Mouse (Mus musculus): ENCODE data around the gene Tmem243. TPM values are rescaled to one million over a fixed set of nuclear protein-coding genes. Genes with fewer than 3 reads are reported as not detected.

The Tmem243 gene
- total RNA-seq, 2 experiments from 2014 or later: 9.9 to 11.7 TPM

DNA sequence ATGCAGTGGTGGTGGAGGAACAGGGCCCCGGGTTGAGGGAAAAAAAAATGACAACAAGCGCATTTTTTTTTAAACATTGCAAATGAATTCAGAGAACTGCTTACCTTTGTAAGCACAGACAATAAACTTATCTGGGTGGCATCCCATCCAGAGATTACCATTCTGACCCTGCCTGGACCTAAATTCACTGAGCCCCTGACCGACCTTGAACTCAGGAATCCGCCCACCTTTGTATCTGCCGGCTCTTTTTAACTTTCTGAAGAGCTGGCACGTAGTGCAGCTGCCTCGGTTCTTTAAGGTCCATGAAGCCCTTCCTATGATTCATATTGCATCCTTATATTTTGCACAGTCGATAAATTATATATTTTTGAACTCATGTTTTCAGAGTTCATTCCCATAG is 65.9 kb downstream of the Tmem243 start:
- DNase-seq (ENCODE audit: low spot score in 2 of 2): no peak

DNA sequence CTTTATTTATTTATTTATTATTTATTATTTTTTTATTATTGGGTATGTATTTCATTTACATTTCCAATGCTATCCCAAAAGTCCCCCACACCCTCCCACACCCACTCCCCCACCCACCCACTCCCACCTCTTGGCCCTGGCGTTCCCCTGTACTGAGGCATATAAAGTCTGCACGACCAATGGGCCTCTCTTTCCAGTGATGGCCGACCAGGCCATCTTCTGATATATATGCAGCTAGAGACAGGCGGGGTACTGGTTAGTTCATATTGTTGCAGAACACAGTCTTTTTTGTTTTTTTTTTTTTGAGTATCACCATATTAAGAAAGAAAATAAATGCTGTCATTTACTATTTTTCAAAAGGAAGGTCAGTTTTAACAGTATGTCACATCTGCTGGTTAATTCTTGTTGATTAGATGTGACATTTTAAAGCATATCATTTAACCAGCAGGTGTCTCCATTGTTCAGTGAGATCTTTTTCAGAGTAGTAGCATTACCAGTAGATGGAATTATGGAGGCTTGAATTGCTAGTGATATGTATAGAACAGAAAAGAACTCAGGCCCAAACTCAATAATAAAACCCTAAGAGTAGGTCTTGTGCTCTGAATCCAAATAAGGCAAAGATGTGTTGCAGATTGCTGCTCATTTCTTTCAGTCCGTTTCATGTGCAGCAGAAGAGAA is 69.0 kb downstream of the Tmem243 start:
- peak in 1 of 2 experiments; percentile 38 for DNase-seq (ENCODE audit: low spot score in 2 of 2)

DNA sequence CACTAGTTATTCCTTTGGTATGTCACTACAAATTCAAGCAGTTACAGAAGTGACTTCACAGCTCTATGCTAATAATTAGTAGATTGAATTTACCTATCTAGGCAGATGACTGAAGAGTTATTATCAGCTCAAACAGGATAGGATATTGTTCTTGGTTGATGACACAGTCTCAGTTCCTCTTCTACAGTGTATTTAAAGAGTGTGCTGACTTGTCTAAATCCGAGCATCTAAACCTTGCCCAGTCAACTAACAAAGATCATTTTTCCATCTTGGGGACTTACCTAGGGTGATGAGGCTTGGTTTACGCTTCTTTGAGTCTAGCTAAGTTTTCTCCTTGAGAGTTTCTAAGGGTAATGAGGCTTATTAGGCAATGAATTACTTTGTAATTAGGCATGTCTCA is 72.8 kb downstream of the Tmem243 start:
- DNase-seq (ENCODE audit: low spot score in 2 of 2): no peak

DNA sequence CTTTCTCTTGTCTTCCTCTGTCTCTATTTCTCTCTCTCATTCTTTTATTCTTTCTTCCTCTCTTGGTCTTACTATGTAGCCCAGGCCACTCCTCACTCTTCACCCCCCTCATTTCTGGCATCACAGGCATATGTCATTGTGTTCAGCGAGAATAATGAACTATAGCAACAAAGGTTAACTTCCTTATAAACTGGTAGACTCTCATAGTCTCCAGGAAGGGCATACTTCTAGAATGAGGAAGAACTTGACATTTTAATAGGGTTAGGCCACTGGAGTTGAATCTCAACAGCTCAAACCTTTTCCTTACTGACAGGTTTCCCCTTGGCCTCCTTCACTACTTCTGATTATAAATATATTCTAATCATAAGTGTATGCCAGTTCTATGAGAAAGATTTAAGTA is 86.0 kb downstream of the Tmem243 start:
- DNase-seq (ENCODE audit: low spot score in 2 of 2): no peak

Other genes with a start within 250 kb of the Tmem243 start
- 1 to 10 TPM; 5.3 to 5.9 TPM for gene Abcb4, start 207.0 kb upstream of the Tmem243 start, total RNA-seq (2021)
- 10 to 100 TPM; 24.1 to 26.5 TPM for gene Crot, start 103.3 kb upstream of the Tmem243 start, total RNA-seq (2021)
- 10 to 100 TPM; 49.0 to 50.2 TPM for gene Dmtf1, start 61.1 kb downstream of the Tmem243 start, total RNA-seq (2021)
- 10 to 100 TPM; 19.6 to 21.8 TPM for gene 9330182L06Rik, start 165.4 kb downstream of the Tmem243 start, total RNA-seq (2021)